Mouse (Mus musculus): Measurements from ENCODE around the gene Prpf38a. TPM values are rescaled to one million over a fixed set of nuclear protein-coding genes. Genes with fewer than 3 reads are reported as not detected.

Gene Prpf38a
- 64.1 and 65.1 TPM in 2 replicates for polyA plus RNA-seq (2014; fragmentation: Nextera tagmentation; extraction: Ambion mirVana)

- Histone ChIP-seq H3K9me3 (replicated peaks; ENCODE audit: control insufficient read depth, low read length) (no peaks in the 10 kb centered on the region), H3K4me1 (ENCODE audit: control insufficient read depth, insufficient read depth, low read length) (peaks cover 8% of the 10 kb centered on the region; the same call in 1 of the 2 replicates), H3K36me3 (ENCODE audit: control insufficient read depth, insufficient read depth, low read length) (peaks cover 10% of the 10 kb centered on the region; the same call in 1 of the 2 replicates), H3K27ac (ENCODE audit: low read depth, low read length) (peak within 1 kb of the TSS; percentile 77), H3K4me2 (peak within 1 kb of the TSS; percentile 87), H3K4me3 (ENCODE audit: low read depth, low read length) (peak within 1 kb of the TSS; percentile 91), H3K27me3 (ENCODE audit: control insufficient read depth, insufficient read depth, low read length) (no peaks in the 10 kb centered on the region), H3K9ac (ENCODE audit: low read depth, low read length) (peak within 1 kb of the TSS; percentile 86)
- ATAC-seq (replicated peaks; ENCODE audit: insufficient number of reproducible peaks, low FRiP score, low TSS enrichment) = peak; percentile 94
- WGBS (ENCODE audit: insufficient replicate concordance) = under 1% methylated on average over 64 of the region's 64 CpGs
These were observed at the start of gene Prpf38a, which contains the start of gene Orc1 for GRCm38 (mm10) chr4:108578840-108579742. Prpf38a (minus strand) TSS chr4:108579336. Orc1 (plus strand) TSS chr4:108579423.

- H3K4me1 ChIP-seq (ENCODE audit: control insufficient read depth, insufficient read depth, low read length) = no peaks in the 10 kb centered on the region
- no peak for ATAC-seq (replicated peaks; ENCODE audit: insufficient number of reproducible peaks, low FRiP score, low TSS enrichment)
- WGBS (ENCODE audit: insufficient replicate concordance) = 87% methylated on average over 5 of the region's 5 CpGs
- H3K27me3 ChIP-seq (ENCODE audit: control insufficient read depth, insufficient read depth, low read length) = no peaks in the 10 kb centered on the region
- no peak overlapping the region for H3K27ac ChIP-seq (ENCODE audit: low read depth, low read length)
- no peak overlapping the region for H3K4me3 ChIP-seq (ENCODE audit: low read depth, low read length)
- no peak overlapping the region for H3K4me2 ChIP-seq
- no peak overlapping the region for H3K9ac ChIP-seq (ENCODE audit: low read depth, low read length)
- no peaks in the 10 kb centered on the region for H3K9me3 ChIP-seq (replicated peaks; ENCODE audit: control insufficient read depth, low read length)
- peaks cover 33% of the 10 kb centered on the region for H3K36me3 ChIP-seq (ENCODE audit: control insufficient read depth, insufficient read depth, low read length)
These were observed 47.9 kb upstream of the Prpf38a start for GRCm38 (mm10) chr4:108627066-108627465.

GRCm38 (mm10) chr4:108621504-108621903 is 42.4 kb upstream of the Prpf38a start:
- Histone ChIP-seq H3K4me2 (no peak overlapping the region), H3K27me3 (ENCODE audit: control insufficient read depth, insufficient read depth, low read length) (no peaks in the 10 kb centered on the region), H3K27ac (ENCODE audit: low read depth, low read length) (no peak overlapping the region), H3K4me1 (ENCODE audit: control insufficient read depth, insufficient read depth, low read length) (peaks cover 11% of the 10 kb centered on the region), H3K9ac (ENCODE audit: low read depth, low read length) (no peak overlapping the region), H3K4me3 (ENCODE audit: low read depth, low read length) (no peak overlapping the region), H3K9me3 (replicated peaks; ENCODE audit: control insufficient read depth, low read length) (no peaks in the 10 kb centered on the region), H3K36me3 (ENCODE audit: control insufficient read depth, insufficient read depth, low read length) (peaks cover 6% of the 10 kb centered on the region)
- ATAC-seq (replicated peaks; ENCODE audit: insufficient number of reproducible peaks, low FRiP score, low TSS enrichment) = no peak
- WGBS (ENCODE audit: insufficient replicate concordance) = 91% methylated on average over 6 of the region's 6 CpGs

- 17% methylated on average over 8 of the region's 8 CpGs for WGBS (ENCODE audit: insufficient replicate concordance)
- H3K4me1 ChIP-seq (ENCODE audit: control insufficient read depth, insufficient read depth, low read length) = peaks cover 11% of the 10 kb centered on the region
- peak overlapping the region; percentile 96 for H3K4me2 ChIP-seq
- peaks cover 4% of the 10 kb centered on the region; the same call in 1 of the 2 replicates for H3K36me3 ChIP-seq (ENCODE audit: control insufficient read depth, insufficient read depth, low read length)
- peak overlapping the region; percentile 94 for H3K9ac ChIP-seq (ENCODE audit: low read depth, low read length)
- H3K27ac ChIP-seq (ENCODE audit: low read depth, low read length) = peak overlapping the region; percentile 81
- no peaks in the 10 kb centered on the region for H3K27me3 ChIP-seq (ENCODE audit: control insufficient read depth, insufficient read depth, low read length)
- ATAC-seq (replicated peaks; ENCODE audit: insufficient number of reproducible peaks, low FRiP score, low TSS enrichment) = no peak
- H3K4me3 ChIP-seq (ENCODE audit: low read depth, low read length) = peak overlapping the region; percentile 85
- no peaks in the 10 kb centered on the region for H3K9me3 ChIP-seq (replicated peaks; ENCODE audit: control insufficient read depth, low read length)
These were observed 41.4 kb upstream of the Prpf38a start for GRCm38 (mm10) chr4:108620536-108620935.

GRCm38 (mm10) chr4:108619587-108620341 is 40.6 kb upstream of the Prpf38a start, which contains the start of gene Cc2d1b:
Cc2d1b (plus strand) TSS chr4:108619940.
- ATAC-seq (replicated peaks; ENCODE audit: insufficient number of reproducible peaks, low FRiP score, low TSS enrichment) = peak; percentile 90
- H3K9me3 ChIP-seq (replicated peaks; ENCODE audit: control insufficient read depth, low read length) = no peaks in the 10 kb centered on the region
- peak within 1 kb of the TSS; percentile 94 for H3K9ac ChIP-seq (ENCODE audit: low read depth, low read length)
- H3K4me3 ChIP-seq (ENCODE audit: low read depth, low read length) = peak within 1 kb of the TSS; percentile 85
- no peaks in the 10 kb centered on the region; the same call in 1 of the 2 replicates for H3K36me3 ChIP-seq (ENCODE audit: control insufficient read depth, insufficient read depth, low read length)
- H3K27me3 ChIP-seq (ENCODE audit: control insufficient read depth, insufficient read depth, low read length) = no peaks in the 10 kb centered on the region
- under 1% methylated on average over 76 of the region's 86 CpGs for WGBS (ENCODE audit: insufficient replicate concordance)
- peak within 1 kb of the TSS; percentile 81 for H3K27ac ChIP-seq (ENCODE audit: low read depth, low read length)
- H3K4me2 ChIP-seq = peak within 1 kb of the TSS; percentile 96
- peaks cover 11% of the 10 kb centered on the region for H3K4me1 ChIP-seq (ENCODE audit: control insufficient read depth, insufficient read depth, low read length)

GRCm38 (mm10) chr4:108619165-108619564 is 40.0 kb upstream of the Prpf38a start:
- no peaks in the 10 kb centered on the region for H3K36me3 ChIP-seq (ENCODE audit: control insufficient read depth, insufficient read depth, low read length)
- peak overlapping the region; percentile 94 for H3K9ac ChIP-seq (ENCODE audit: low read depth, low read length)
- peaks cover 11% of the 10 kb centered on the region for H3K4me1 ChIP-seq (ENCODE audit: control insufficient read depth, insufficient read depth, low read length)
- ATAC-seq (replicated peaks; ENCODE audit: insufficient number of reproducible peaks, low FRiP score, low TSS enrichment) = no peak; the same call in 1 of the 2 replicates
- H3K27ac ChIP-seq (ENCODE audit: low read depth, low read length) = peak overlapping the region; percentile 81
- H3K27me3 ChIP-seq (ENCODE audit: control insufficient read depth, insufficient read depth, low read length) = no peaks in the 10 kb centered on the region
- H3K9me3 ChIP-seq (replicated peaks; ENCODE audit: control insufficient read depth, low read length) = no peaks in the 10 kb centered on the region
- WGBS (ENCODE audit: insufficient replicate concordance) = 2% methylated on average over 10 of the region's 10 CpGs
- H3K4me2 ChIP-seq = peak overlapping the region; percentile 96
- peak overlapping the region; percentile 85 for H3K4me3 ChIP-seq (ENCODE audit: low read depth, low read length)

GRCm38 (mm10) chr4:108618586-108618985 is 39.5 kb upstream of the Prpf38a start:
- Histone ChIP-seq H3K36me3 (ENCODE audit: control insufficient read depth, insufficient read depth, low read length) (no peaks in the 10 kb centered on the region), H3K4me3 (ENCODE audit: low read depth, low read length) (peak overlapping the region; percentile 85), H3K27ac (ENCODE audit: low read depth, low read length) (0 out of 2 replicates have a peak overlapping the region, but pooled peaks have one; percentile 81), H3K27me3 (ENCODE audit: control insufficient read depth, insufficient read depth, low read length) (no peaks in the 10 kb centered on the region), H3K4me2 (peak overlapping the region; percentile 96), H3K4me1 (ENCODE audit: control insufficient read depth, insufficient read depth, low read length) (peaks cover 11% of the 10 kb centered on the region), H3K9ac (ENCODE audit: low read depth, low read length) (peak overlapping the region; percentile 94; the same call in 1 of the 2 replicates), H3K9me3 (replicated peaks; ENCODE audit: control insufficient read depth, low read length) (no peaks in the 10 kb centered on the region)
- no peak for ATAC-seq (replicated peaks; ENCODE audit: insufficient number of reproducible peaks, low FRiP score, low TSS enrichment)
- 67% methylated on average over 4 of the region's 4 CpGs for WGBS (ENCODE audit: insufficient replicate concordance)

GRCm38 (mm10) chr4:108610935-108611334 is 31.8 kb upstream of the Prpf38a start:
- no peak overlapping the region for H3K9ac ChIP-seq (ENCODE audit: low read depth, low read length)
- H3K4me1 ChIP-seq (ENCODE audit: control insufficient read depth, insufficient read depth, low read length) = no peaks in the 10 kb centered on the region
- ATAC-seq (replicated peaks; ENCODE audit: insufficient number of reproducible peaks, low FRiP score, low TSS enrichment) = no peak
- H3K4me3 ChIP-seq (ENCODE audit: low read depth, low read length) = no peak overlapping the region
- WGBS (ENCODE audit: insufficient replicate concordance) = 82% methylated on average over 5 of the region's 5 CpGs
- H3K27ac ChIP-seq (ENCODE audit: low read depth, low read length) = no peak overlapping the region
- no peaks in the 10 kb centered on the region for H3K27me3 ChIP-seq (ENCODE audit: control insufficient read depth, insufficient read depth, low read length)
- H3K36me3 ChIP-seq (ENCODE audit: control insufficient read depth, insufficient read depth, low read length) = peaks cover 9% of the 10 kb centered on the region; the same call in 1 of the 2 replicates
- H3K9me3 ChIP-seq (replicated peaks; ENCODE audit: control insufficient read depth, low read length) = no peaks in the 10 kb centered on the region
- no peak overlapping the region for H3K4me2 ChIP-seq
